Mouse (Mus musculus): ENCODE data around the gene Snx20.
A peak's percentile ranks its signal among the peaks of the same experiment; 100 is the strongest.

GRCm38 (mm10) chr8:88646837-88647778, 11.2 kb upstream of the Snx20 start, which contains the start of gene Nod2:
- TF ChIP-seq GATA1 (IDR thresholded peaks at IDR 0.05; ENCODE audit: low read depth, low read length) (no peak), CTCF (IDR thresholded peaks at IDR 0.05 in 2 of 3, conservative IDR thresholded peaks at IDR 0.05 in 1 of 3; ENCODE audit: control insufficient read depth in 1 of 3, insufficient read depth in 1 of 3, low read depth in 2 of 3, low read length in 3 of 3, poor library complexity in 1 of 3, severe bottlenecking in 1 of 3) (no peak), NELFE (IDR thresholded peaks at IDR 0.05; ENCODE audit: low read depth, low read length) (no peak; the same call in 1 of the 2 replicates), CHD2 (IDR thresholded peaks at IDR 0.05; ENCODE audit: low read length) (no peak), POLR2AphosphoS5 (IDR thresholded peaks at IDR 0.05; ENCODE audit: borderline replicate concordance, low read depth, low read length) (no peak), EP300 (IDR thresholded peaks at IDR 0.05; ENCODE audit: low read depth in 1 of 2, low read length in 2 of 2) (no peak), MXI1 (IDR thresholded peaks at IDR 0.05; ENCODE audit: low read depth, low read length) (peak; percentile 53)

Data from MEL (cell line).